ENCODE assay signal across 8 mouse cellular contexts in genomic region chr16:28930426-28930825, GRCm38 (mm10). TPM values are rescaled to one million over a fixed set of nuclear protein-coding genes. Genes with fewer than 3 reads are reported as not detected.
DNase-seq lines count a peak whose midpoint lies in the region; ATAC-seq and TF ChIP-seq lines count a peak whose summit lies in the region.

No protein-coding gene starts in this region.

- no peaks in the 10 kb centered on the region for H3K9me3 ChIP-seq in lung, embryonic 14.5 days (ENCODE audit: low read depth, low read length)
- no peaks in the 10 kb centered on the region for H3K9me3 ChIP-seq in forebrain, embryonic 11.5 days (ENCODE audit: control insufficient read depth, low read length)
- no peaks in the 10 kb centered on the region for H3K9me3 ChIP-seq in limb, embryonic 13.5 days
- H3K9me3 ChIP-seq in stomach, embryonic 15.5 days: no peaks in the 10 kb centered on the region

- no peak overlapping the region for H3K27ac ChIP-seq in lung, embryonic 14.5 days (ENCODE audit: low read depth)
- no peak overlapping the region for H3K27ac ChIP-seq in forebrain, embryonic 11.5 days (ENCODE audit: low read depth, low read length)
- H3K27ac ChIP-seq in limb, embryonic 13.5 days: no peak overlapping the region
- no peak overlapping the region for H3K27ac ChIP-seq in stomach, embryonic 15.5 days

- no peak for DNase-seq in lung, embryonic 14.5 days
- DNase-seq in lung, postnatal 36 days: no peak
- DNase-seq in forebrain, embryonic 11.5 days (ENCODE audit: low spot score): no peak
- DNase-seq in thymus, postnatal 4 days: no peak
- no peak for DNase-seq in cerebellum, adult 9-11 months
- no peak for DNase-seq in frontal cortex, adult 2 months (ENCODE audit: extremely low spot score in 1 of 2, low spot score in 1 of 2)

- H3K9ac ChIP-seq in lung, embryonic 14.5 days: no peak overlapping the region; the same call in 1 of the 2 replicates
- H3K9ac ChIP-seq in forebrain, embryonic 11.5 days (ENCODE audit: low read length): no peak overlapping the region; the same call in 1 of the 2 replicates
- no peak overlapping the region for H3K9ac ChIP-seq in limb, embryonic 13.5 days
- H3K9ac ChIP-seq in stomach, embryonic 15.5 days: no peak overlapping the region

- H3K27me3 ChIP-seq in lung, embryonic 14.5 days (ENCODE audit: insufficient read depth, low read length): no peaks in the 10 kb centered on the region
- H3K27me3 ChIP-seq in forebrain, embryonic 11.5 days (ENCODE audit: control insufficient read depth, insufficient read depth, low read length): no peaks in the 10 kb centered on the region; the same call in 1 of the 2 replicates
- peaks cover 27% of the 10 kb centered on the region for H3K27me3 ChIP-seq in limb, embryonic 13.5 days
- H3K27me3 ChIP-seq in stomach, embryonic 15.5 days (replicated peaks): no peaks in the 10 kb centered on the region

- TF ChIP-seq CTCF in lung, embryonic 14.5 days (IDR thresholded peaks at IDR 0.05; ENCODE audit: low read depth): no peak

- peak overlapping the region; percentile 82 for H3K4me3 ChIP-seq in lung, embryonic 14.5 days (ENCODE audit: low read depth, low read length)
- H3K4me3 ChIP-seq in forebrain, embryonic 11.5 days (ENCODE audit: low read depth, low read length): peak overlapping the region; percentile 87
- H3K4me3 ChIP-seq in limb, embryonic 13.5 days: peak overlapping the region; percentile 88
- peak overlapping the region; percentile 88 for H3K4me3 ChIP-seq in stomach, embryonic 15.5 days (replicated peaks)

- no peak for ATAC-seq in lung, embryonic 14.5 days (ENCODE audit: insufficient read depth)
- ATAC-seq in forebrain, embryonic 11.5 days (replicated peaks; ENCODE audit: low FRiP score): 0 out of 2 replicates have a peak, but pooled peaks have one; percentile 0
- no peak for ATAC-seq in limb, embryonic 13.5 days (ENCODE audit: low FRiP score, low read depth)
- no peak for ATAC-seq in stomach, embryonic 15.5 days (ENCODE audit: insufficient read depth, low FRiP score, low read depth)

- 11% methylated on average over 5 of the region's 5 CpGs for WGBS in lung, embryonic 14.5 days
- 3% methylated on average over 5 of the region's 5 CpGs for WGBS in forebrain, embryonic 11.5 days
- 8% methylated on average over 5 of the region's 5 CpGs for WGBS in limb, embryonic 13.5 days
- WGBS in stomach, embryonic 15.5 days: 22% methylated on average over 5 of the region's 5 CpGs

- 0 out of 2 replicates have a peak, but pooled peaks cover 7% of the 10 kb centered on the region for H3K4me1 ChIP-seq in lung, embryonic 14.5 days (ENCODE audit: insufficient read depth)
- peaks cover 10% of the 10 kb centered on the region; the same call in 1 of the 2 replicates for H3K4me1 ChIP-seq in forebrain, embryonic 11.5 days (replicated peaks; ENCODE audit: control insufficient read depth, insufficient read depth, low read length)
- H3K4me1 ChIP-seq in limb, embryonic 13.5 days: peaks cover 18% of the 10 kb centered on the region
- H3K4me1 ChIP-seq in stomach, embryonic 15.5 days: peaks cover 4% of the 10 kb centered on the region; the same call in 1 of the 2 replicates

- H3K36me3 ChIP-seq in lung, embryonic 14.5 days (ENCODE audit: insufficient read depth): no peaks in the 10 kb centered on the region
- no peaks in the 10 kb centered on the region for H3K36me3 ChIP-seq in forebrain, embryonic 11.5 days (ENCODE audit: control insufficient read depth, insufficient read depth, low read length)
- no peaks in the 10 kb centered on the region for H3K36me3 ChIP-seq in limb, embryonic 13.5 days
- H3K36me3 ChIP-seq in stomach, embryonic 15.5 days: no peaks in the 10 kb centered on the region

- peak overlapping the region; percentile 79 for H3K4me2 ChIP-seq in lung, embryonic 14.5 days
- peak overlapping the region; percentile 89 for H3K4me2 ChIP-seq in forebrain, embryonic 11.5 days (ENCODE audit: low read depth, low read length, severe bottlenecking)
- H3K4me2 ChIP-seq in limb, embryonic 13.5 days (replicated peaks): peak overlapping the region; percentile 81
- H3K4me2 ChIP-seq in stomach, embryonic 15.5 days: peak overlapping the region; percentile 80

RNA-seq across cellular contexts. Expression of gene Mb21d2, which starts 1.0 kb away (rescaled TPM):
- 7.3 and 9.6 TPM in 2 replicates for polyA plus RNA-seq in lung, embryonic 14.5 days (2014; fragmentation: Nextera tagmentation; extraction: Ambion mirVana)
- polyA plus RNA-seq in forebrain, embryonic 11.5 days (2014; fragmentation: Nextera tagmentation; extraction: Ambion mirVana): 6.8 and 7.3 TPM in 2 replicates
- 9.0 and 9.5 TPM in 2 replicates for polyA plus RNA-seq in limb, embryonic 13.5 days (2015; fragmentation: Nextera tagmentation; extraction: Ambion mirVana)
- 7.5 and 7.7 TPM in 2 replicates for polyA plus RNA-seq in stomach, embryonic 15.5 days (2015; fragmentation: Nextera tagmentation; extraction: Ambion mirVana)
- polyA plus RNA-seq in frontal cortex, adult 2 months (2012; rRNA removed): 20.1 and 20.6 TPM in 2 replicates
